Mouse (Mus musculus): ENCODE data around the gene Slc25a4. TPM values are rescaled to one million over a fixed set of nuclear protein-coding genes. Genes with fewer than 3 reads are reported as not detected.

The Slc25a4 gene
- polyA plus RNA-seq, 1 experiment from 2014 or later = 710 TPM

DNA sequence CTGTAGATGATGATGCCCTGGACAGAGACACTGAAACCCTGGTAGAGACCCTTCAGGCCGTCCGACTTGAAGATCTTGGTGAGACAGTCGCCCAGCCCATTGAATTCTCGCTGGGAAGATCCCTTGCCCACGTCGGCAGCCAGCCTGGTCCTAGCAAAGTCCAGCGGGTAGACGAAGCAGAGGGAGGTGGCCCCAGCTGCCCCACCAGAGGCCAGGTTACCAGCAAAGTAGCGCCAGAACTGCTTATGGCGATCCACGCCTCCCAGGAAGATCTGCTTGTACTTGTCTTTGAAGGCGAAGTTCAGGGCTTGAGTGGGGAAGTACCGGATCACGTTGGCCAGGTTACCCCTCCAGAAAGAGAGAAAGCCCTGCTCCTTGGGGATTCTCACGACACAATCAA is 2.0 kb downstream of the Slc25a4 start:
- peaks cover 30% of the 10 kb centered on the region for H3K36me3 ChIP-seq (ENCODE audit: control insufficient read depth, insufficient read depth)
- H3K9me3 ChIP-seq (ENCODE audit: control insufficient read depth, low read length) = no peaks in the 10 kb centered on the region
- no peaks in the 10 kb centered on the region for H3K27me3 ChIP-seq (replicated peaks; ENCODE audit: control insufficient read depth, insufficient read depth, low read length)
- H3K4me3 ChIP-seq (replicated peaks; ENCODE audit: low read length) = peak overlapping the region; percentile 87
- H3K9ac ChIP-seq (replicated peaks; ENCODE audit: low read depth, low read length) = peak overlapping the region; percentile 31; the same call in 1 of the 2 replicates
- H3K27ac ChIP-seq (ENCODE audit: low read length) = no peak overlapping the region
- H3K4me2 ChIP-seq (ENCODE audit: low read length) = peak overlapping the region; percentile 88
- ATAC-seq = no peak
- H3K4me1 ChIP-seq (replicated peaks; ENCODE audit: control insufficient read depth, insufficient read depth, low read length) = peaks cover 25% of the 10 kb centered on the region
- WGBS = 73% methylated on average over 15 of the region's 15 CpGs

DNA sequence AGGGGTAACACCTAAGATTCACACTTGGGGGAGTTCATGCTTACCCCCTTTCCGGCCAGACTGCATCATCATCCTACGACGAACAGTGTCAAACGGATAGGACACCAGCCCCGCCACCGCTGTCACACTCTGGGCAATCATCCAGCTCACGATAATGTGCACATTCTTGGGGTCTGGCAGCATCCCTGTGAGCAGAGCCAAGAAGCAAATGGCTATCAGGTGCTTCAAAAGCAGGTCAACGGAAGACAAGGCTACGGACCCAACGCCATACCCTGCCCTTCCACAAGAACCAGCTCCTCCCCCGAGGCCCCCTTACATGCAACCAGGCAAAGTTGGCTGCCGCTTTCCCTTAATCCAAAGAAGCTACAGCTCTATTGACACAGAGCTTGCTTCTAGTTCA is 2.7 kb downstream of the Slc25a4 start:
- no peaks in the 10 kb centered on the region for H3K27me3 ChIP-seq (replicated peaks; ENCODE audit: control insufficient read depth, insufficient read depth, low read length)
- H3K4me2 ChIP-seq (ENCODE audit: low read length) = peak overlapping the region; percentile 88
- no peak overlapping the region for H3K27ac ChIP-seq (ENCODE audit: low read length)
- WGBS = 58% methylated on average over 12 of the region's 12 CpGs
- H3K36me3 ChIP-seq (ENCODE audit: control insufficient read depth, insufficient read depth) = peaks cover 33% of the 10 kb centered on the region
- H3K9me3 ChIP-seq (ENCODE audit: control insufficient read depth, low read length) = no peaks in the 10 kb centered on the region
- H3K4me1 ChIP-seq (replicated peaks; ENCODE audit: control insufficient read depth, insufficient read depth, low read length) = peaks cover 25% of the 10 kb centered on the region
- ATAC-seq = no peak
- H3K9ac ChIP-seq (replicated peaks; ENCODE audit: low read depth, low read length) = peak overlapping the region; percentile 31; the same call in 1 of the 2 replicates
- H3K4me3 ChIP-seq (replicated peaks; ENCODE audit: low read length) = peak overlapping the region; percentile 87

DNA sequence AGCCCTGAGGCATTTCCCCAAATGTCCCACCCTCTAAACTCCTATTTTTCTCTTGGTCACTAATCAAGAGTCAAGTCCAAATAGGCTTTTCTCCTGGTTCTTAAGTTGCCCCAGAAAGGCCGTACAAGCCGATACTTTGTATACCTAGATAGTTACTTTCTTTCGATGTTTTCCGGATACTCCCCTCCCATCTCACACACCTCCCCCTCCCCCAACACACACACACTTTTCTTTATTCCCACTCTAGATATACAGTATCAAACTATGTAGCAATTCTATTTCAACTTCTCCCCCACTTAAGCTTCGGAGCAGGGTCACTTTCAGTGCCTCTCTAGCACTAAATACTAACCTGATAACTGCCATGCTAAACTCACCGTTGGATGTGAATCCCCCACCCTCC is 5.0 kb downstream of the Slc25a4 start:
- Histone ChIP-seq H3K9ac (replicated peaks; ENCODE audit: low read depth, low read length) (no peak overlapping the region), H3K4me2 (ENCODE audit: low read length) (no peak overlapping the region), H3K9me3 (ENCODE audit: control insufficient read depth, low read length) (no peaks in the 10 kb centered on the region), H3K36me3 (ENCODE audit: control insufficient read depth, insufficient read depth) (peaks cover 38% of the 10 kb centered on the region), H3K4me1 (replicated peaks; ENCODE audit: control insufficient read depth, insufficient read depth, low read length) (peaks cover 20% of the 10 kb centered on the region), H3K27me3 (replicated peaks; ENCODE audit: control insufficient read depth, insufficient read depth, low read length) (no peaks in the 10 kb centered on the region), H3K4me3 (replicated peaks; ENCODE audit: low read length) (no peak overlapping the region), H3K27ac (ENCODE audit: low read length) (no peak overlapping the region)
- ATAC-seq = no peak
- 90% methylated on average over 6 of the region's 6 CpGs for whole genome bisulfite sequencing

DNA sequence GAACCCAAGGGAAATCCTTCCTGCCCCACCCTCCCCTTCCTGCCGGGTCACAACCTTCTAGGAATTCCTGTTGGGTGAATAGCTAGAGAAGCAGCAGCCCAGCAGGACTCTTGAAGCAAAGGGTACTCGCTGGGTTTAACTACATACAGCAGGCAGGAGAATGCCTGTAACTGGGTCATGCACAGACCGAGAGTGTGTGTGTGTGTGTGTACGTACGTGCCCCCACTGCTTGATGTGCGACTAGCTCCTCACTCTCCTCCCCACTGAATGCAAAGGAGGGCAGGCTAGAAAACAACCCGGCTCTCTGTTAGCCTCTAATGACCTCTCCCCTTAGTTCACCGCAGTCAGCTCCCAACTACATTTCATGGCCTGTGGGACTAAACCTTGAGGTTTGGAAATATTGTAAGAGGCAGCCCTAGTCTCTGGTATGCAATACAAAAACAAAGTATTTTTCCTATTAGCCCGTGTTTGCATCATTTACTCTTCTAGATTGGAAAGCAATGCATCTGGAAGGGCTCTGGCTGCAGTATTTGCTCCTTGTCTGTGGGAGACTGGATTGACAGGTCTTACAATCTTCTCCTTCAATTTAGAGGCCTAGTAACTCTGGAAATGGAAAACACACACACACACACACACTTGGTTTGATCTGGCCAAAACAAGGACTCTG is 6.0 kb downstream of the Slc25a4 start:
- Histone ChIP-seq H3K4me2 (ENCODE audit: low read length) (no peak overlapping the region), H3K36me3 (ENCODE audit: control insufficient read depth, insufficient read depth) (peaks cover 38% of the 10 kb centered on the region), H3K27me3 (replicated peaks; ENCODE audit: control insufficient read depth, insufficient read depth, low read length) (no peaks in the 10 kb centered on the region), H3K27ac (ENCODE audit: low read length) (no peak overlapping the region), H3K9ac (replicated peaks; ENCODE audit: low read depth, low read length) (no peak overlapping the region), H3K4me1 (replicated peaks; ENCODE audit: control insufficient read depth, insufficient read depth, low read length) (peaks cover 20% of the 10 kb centered on the region), H3K9me3 (ENCODE audit: control insufficient read depth, low read length) (no peaks in the 10 kb centered on the region), H3K4me3 (replicated peaks; ENCODE audit: low read length) (no peak overlapping the region)
- ATAC-seq = no peak
- WGBS = 84% methylated on average over 9 of the region's 9 CpGs

DNA sequence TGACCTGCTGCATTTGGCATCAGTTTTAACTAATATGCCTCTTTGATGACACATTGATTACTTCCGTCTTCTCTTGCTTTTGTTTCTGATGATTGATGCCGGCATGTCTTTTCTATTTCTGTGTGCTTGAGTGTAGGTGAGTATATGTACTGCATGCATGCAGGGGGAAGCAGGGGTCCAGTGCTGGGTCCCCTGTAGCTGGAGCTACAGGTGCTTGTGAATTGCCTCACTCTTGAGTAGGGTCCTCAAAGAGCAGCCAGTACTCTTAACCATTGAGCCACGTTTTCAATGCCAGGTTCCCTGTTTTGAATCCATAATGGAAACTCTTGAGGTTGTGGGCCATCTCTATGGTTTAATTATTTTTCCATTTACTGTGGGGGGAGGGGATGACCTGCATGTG is 6.8 kb downstream of the Slc25a4 start:
- Histone ChIP-seq H3K36me3 (ENCODE audit: control insufficient read depth, insufficient read depth) (peaks cover 38% of the 10 kb centered on the region), H3K4me2 (ENCODE audit: low read length) (no peak overlapping the region), H3K27ac (ENCODE audit: low read length) (no peak overlapping the region), H3K9me3 (ENCODE audit: control insufficient read depth, low read length) (no peaks in the 10 kb centered on the region), H3K27me3 (replicated peaks; ENCODE audit: control insufficient read depth, insufficient read depth, low read length) (no peaks in the 10 kb centered on the region), H3K4me3 (replicated peaks; ENCODE audit: low read length) (no peak overlapping the region), H3K4me1 (replicated peaks; ENCODE audit: control insufficient read depth, insufficient read depth, low read length) (peaks cover 13% of the 10 kb centered on the region), H3K9ac (replicated peaks; ENCODE audit: low read depth, low read length) (no peak overlapping the region)
- ATAC-seq = no peak
- WGBS = 87% methylated on average over 3 of the region's 3 CpGs

DNA sequence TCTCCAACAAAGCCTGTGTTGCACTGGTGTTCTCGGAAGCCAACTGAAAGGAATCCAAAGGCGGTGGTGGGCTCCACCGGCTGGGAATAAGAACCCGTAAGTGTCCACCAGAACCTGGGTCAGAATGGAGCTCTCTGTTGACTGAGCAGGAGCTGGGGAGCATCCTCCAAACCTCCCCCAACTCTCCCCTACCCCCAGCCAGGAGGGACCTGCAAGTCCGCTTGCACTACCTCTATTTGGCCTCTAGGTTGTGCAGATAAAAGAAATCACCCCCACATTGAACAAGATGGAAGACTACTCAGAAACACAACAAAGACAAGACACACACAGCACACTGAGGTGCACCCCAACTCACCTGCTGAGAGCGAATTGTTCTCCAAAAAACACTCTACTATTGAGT is 8.7 kb downstream of the Slc25a4 start:
- ATAC-seq = no peak
- Histone ChIP-seq H3K4me2 (ENCODE audit: low read length) (no peak overlapping the region), H3K4me3 (replicated peaks; ENCODE audit: low read length) (no peak overlapping the region), H3K9me3 (ENCODE audit: control insufficient read depth, low read length) (no peaks in the 10 kb centered on the region), H3K27me3 (replicated peaks; ENCODE audit: control insufficient read depth, insufficient read depth, low read length) (no peaks in the 10 kb centered on the region), H3K4me1 (replicated peaks; ENCODE audit: control insufficient read depth, insufficient read depth, low read length) (no peaks in the 10 kb centered on the region), H3K9ac (replicated peaks; ENCODE audit: low read depth, low read length) (no peak overlapping the region), H3K36me3 (ENCODE audit: control insufficient read depth, insufficient read depth) (peaks cover 26% of the 10 kb centered on the region), H3K27ac (ENCODE audit: low read length) (no peak overlapping the region)
- 82% methylated on average over 6 of the region's 6 CpGs for WGBS

DNA sequence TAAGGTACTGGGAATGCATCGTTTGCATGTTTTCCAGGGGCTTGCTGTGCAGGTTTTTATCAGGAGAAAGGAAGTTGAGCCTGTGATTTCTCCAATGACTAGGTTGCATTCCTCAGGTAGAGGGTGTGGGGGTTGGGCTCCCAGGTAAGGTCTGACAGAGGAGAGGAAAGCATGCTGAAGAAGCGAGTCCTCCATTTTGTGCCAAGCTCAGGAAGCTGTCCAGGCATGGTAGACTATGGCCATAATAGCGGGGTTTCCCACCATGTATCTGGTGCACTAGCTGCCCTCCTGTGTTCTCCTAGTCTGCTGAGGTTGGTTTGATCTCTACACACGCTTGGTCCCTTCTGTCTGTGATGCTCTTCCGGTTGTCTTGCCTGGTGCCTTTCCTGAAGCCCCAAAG is 13.4 kb downstream of the Slc25a4 start:
- peaks cover 2% of the 10 kb centered on the region; the same call in 1 of the 2 replicates for H3K36me3 ChIP-seq (ENCODE audit: control insufficient read depth, insufficient read depth)
- no peak overlapping the region for H3K4me2 ChIP-seq (ENCODE audit: low read length)
- ATAC-seq = no peak
- H3K4me1 ChIP-seq (replicated peaks; ENCODE audit: control insufficient read depth, insufficient read depth, low read length) = no peaks in the 10 kb centered on the region
- no peak overlapping the region for H3K4me3 ChIP-seq (replicated peaks; ENCODE audit: low read length)
- WGBS = 95% methylated on average over 5 of the region's 5 CpGs
- no peak overlapping the region for H3K27ac ChIP-seq (ENCODE audit: low read length)
- H3K9ac ChIP-seq (replicated peaks; ENCODE audit: low read depth, low read length) = no peak overlapping the region
- no peaks in the 10 kb centered on the region for H3K9me3 ChIP-seq (ENCODE audit: control insufficient read depth, low read length)
- no peaks in the 10 kb centered on the region for H3K27me3 ChIP-seq (replicated peaks; ENCODE audit: control insufficient read depth, insufficient read depth, low read length)

DNA sequence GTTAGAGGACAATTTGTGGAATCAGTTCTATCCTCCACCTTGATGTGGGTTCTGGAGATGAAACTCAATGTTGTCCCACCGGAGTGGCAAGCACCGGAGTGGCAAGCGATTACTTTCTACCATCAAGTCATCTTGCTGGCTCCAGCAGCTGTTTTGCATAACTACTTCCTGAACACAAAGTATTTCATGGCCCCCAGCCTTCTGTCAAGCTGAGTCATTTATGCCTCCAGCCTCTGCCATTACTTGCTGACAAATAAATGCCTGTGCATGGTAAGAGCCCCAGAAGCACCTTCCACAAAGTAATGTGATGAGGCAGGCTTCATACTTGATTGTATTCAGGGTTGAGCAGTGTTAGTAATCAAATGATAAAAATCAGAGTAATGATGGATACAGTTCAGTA is 14.2 kb downstream of the Slc25a4 start:
- H3K27ac ChIP-seq (ENCODE audit: low read length) = no peak overlapping the region
- no peaks in the 10 kb centered on the region for H3K27me3 ChIP-seq (replicated peaks; ENCODE audit: control insufficient read depth, insufficient read depth, low read length)
- ATAC-seq = no peak
- H3K4me3 ChIP-seq (replicated peaks; ENCODE audit: low read length) = no peak overlapping the region
- no peaks in the 10 kb centered on the region for H3K4me1 ChIP-seq (replicated peaks; ENCODE audit: control insufficient read depth, insufficient read depth, low read length)
- 99% methylated on average over 3 of the region's 3 CpGs for WGBS
- peaks cover 2% of the 10 kb centered on the region; the same call in 1 of the 2 replicates for H3K36me3 ChIP-seq (ENCODE audit: control insufficient read depth, insufficient read depth)
- no peak overlapping the region for H3K9ac ChIP-seq (replicated peaks; ENCODE audit: low read depth, low read length)
- no peaks in the 10 kb centered on the region for H3K9me3 ChIP-seq (ENCODE audit: control insufficient read depth, low read length)
- H3K4me2 ChIP-seq (ENCODE audit: low read length) = no peak overlapping the region

DNA sequence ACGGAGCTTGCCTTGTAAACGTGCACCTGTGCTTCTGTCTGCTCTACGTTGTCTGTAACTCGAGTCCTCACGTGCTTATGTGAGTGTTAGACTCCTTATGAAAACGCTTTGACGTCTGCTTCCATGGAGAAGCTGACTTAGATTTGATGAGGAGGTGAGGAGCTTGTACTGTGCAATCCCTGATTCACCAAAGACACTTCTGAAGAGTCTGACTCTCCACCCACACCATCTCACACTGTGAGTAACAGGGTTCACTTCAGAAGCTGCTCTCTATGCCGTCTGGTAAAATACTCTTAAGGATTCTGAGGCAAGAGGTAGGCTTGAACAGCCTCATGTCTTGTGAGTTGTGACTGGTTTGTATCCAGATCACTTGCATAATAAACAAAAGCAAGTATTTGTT is 18.0 kb downstream of the Slc25a4 start:
- H3K36me3 ChIP-seq (ENCODE audit: control insufficient read depth, insufficient read depth) = no peaks in the 10 kb centered on the region
- no peaks in the 10 kb centered on the region for H3K4me1 ChIP-seq (replicated peaks; ENCODE audit: control insufficient read depth, insufficient read depth, low read length)
- H3K27ac ChIP-seq (ENCODE audit: low read length) = no peak overlapping the region
- ATAC-seq = no peak
- H3K9me3 ChIP-seq (ENCODE audit: control insufficient read depth, low read length) = no peaks in the 10 kb centered on the region
- H3K4me2 ChIP-seq (ENCODE audit: low read length) = no peak overlapping the region
- no peak overlapping the region for H3K4me3 ChIP-seq (replicated peaks; ENCODE audit: low read length)
- WGBS = 87% methylated on average over 8 of the region's 8 CpGs
- no peaks in the 10 kb centered on the region for H3K27me3 ChIP-seq (replicated peaks; ENCODE audit: control insufficient read depth, insufficient read depth, low read length)
- H3K9ac ChIP-seq (replicated peaks; ENCODE audit: low read depth, low read length) = no peak overlapping the region

DNA sequence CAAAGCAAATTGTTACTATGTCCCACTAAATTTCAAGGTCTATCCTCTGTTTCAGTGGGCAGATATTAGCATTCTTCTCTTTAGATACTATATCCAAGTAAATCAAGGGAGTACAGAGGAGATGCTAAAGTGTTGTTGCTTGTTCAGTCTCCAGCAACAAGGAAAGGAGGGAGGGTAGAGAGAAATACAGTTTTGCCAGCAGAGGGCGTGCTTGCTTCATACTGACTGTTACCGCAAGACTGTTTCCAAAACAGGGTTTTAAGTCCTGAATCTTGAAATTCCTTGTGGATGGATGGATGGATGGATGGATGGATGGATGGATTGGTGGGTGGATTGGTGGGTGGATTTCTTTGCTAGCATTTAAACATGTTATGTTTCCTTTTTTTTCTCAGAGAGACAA is 25.7 kb downstream of the Slc25a4 start:
- Histone ChIP-seq H3K36me3 (ENCODE audit: control insufficient read depth, insufficient read depth) (no peaks in the 10 kb centered on the region), H3K27ac (ENCODE audit: low read length) (no peak overlapping the region), H3K27me3 (replicated peaks; ENCODE audit: control insufficient read depth, insufficient read depth, low read length) (no peaks in the 10 kb centered on the region), H3K9ac (replicated peaks; ENCODE audit: low read depth, low read length) (no peak overlapping the region), H3K9me3 (ENCODE audit: control insufficient read depth, low read length) (no peaks in the 10 kb centered on the region), H3K4me3 (replicated peaks; ENCODE audit: low read length) (no peak overlapping the region), H3K4me2 (ENCODE audit: low read length) (no peak overlapping the region), H3K4me1 (replicated peaks; ENCODE audit: control insufficient read depth, insufficient read depth, low read length) (no peaks in the 10 kb centered on the region)
- 3% methylated on average over 2 of the region's 2 CpGs for WGBS
- ATAC-seq = no peak

Measured in forebrain, embryonic 16.5 days (tissue).